Comparison of ENCODE assay signal across 8 mouse cellular contexts in the genomic region with DNA sequence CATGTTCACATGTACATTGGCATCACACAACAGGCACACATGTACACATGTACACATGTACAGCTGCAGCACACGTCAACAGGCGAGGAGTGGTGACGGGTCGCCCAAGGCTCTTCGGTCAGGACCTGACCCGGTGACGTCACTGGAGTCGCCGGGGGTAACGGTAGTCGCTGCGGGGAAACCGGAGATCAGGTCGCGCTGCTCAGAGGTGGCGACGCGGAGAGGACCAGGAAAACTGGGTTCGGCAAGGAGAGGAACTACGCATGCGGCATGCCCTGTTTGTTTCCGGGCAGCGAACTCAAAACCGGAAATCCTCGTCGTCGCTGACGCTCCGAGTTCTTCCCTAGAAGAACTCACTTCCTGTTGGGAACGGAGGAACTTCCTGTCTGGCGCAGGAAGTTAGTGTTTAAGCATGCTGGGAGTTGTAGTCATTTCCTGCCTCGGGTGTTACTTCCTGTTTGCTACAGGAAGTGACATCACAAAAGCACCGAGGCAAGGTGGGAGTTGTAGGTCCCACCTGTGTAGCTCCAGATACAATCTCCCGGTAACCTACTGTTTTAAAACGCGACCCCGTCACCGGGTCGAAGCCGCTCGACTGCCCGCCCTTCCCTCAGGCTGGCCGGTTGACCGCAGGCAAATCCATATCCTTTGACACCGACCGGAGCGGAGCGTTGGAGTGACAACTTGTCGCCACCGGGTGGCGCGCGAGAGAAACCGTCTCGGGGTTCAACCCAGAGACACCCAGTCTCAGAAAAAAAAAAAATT.
DNase-seq lines count a peak whose midpoint lies in the region; ATAC-seq and TF ChIP-seq lines count a peak whose summit lies in the region.

No protein-coding gene starts in this region.

- H3K27me3 ChIP-seq in forebrain, embryonic 15.5 days: no peaks in the 10 kb centered on the region

- H3K4me2 ChIP-seq in forebrain, embryonic 15.5 days (replicated peaks): peak overlapping the region; percentile 72

- H3K36me3 ChIP-seq in ES-E14 (ENCODE audit: control insufficient read depth, insufficient read depth, low read length, poor library complexity, severe bottlenecking): no peaks in the 10 kb centered on the region
- no peaks in the 10 kb centered on the region for H3K36me3 ChIP-seq in forebrain, embryonic 15.5 days

- no peaks in the 10 kb centered on the region for H3K9me3 ChIP-seq in ES-E14 (ENCODE audit: control insufficient read depth, insufficient read depth, low read depth, low read length)
- no peaks in the 10 kb centered on the region for H3K9me3 ChIP-seq in forebrain, embryonic 15.5 days

- H3K4me3 ChIP-seq in ES-E14 (ENCODE audit: insufficient read depth in 1 of 2, low read depth in 1 of 2, low read length in 2 of 2, poor library complexity in 1 of 2, severe bottlenecking in 1 of 2): peak overlapping the region in 1 of 2 experiments; percentile 57; a peak in 2 of 4 replicates
- H3K4me3 ChIP-seq in forebrain, embryonic 15.5 days: peak overlapping the region; percentile 60
- H3K4me3 ChIP-seq in lung, adult 2 months (replicated peaks; ENCODE audit: extremely low read depth, low read depth, low read length): peak overlapping the region; percentile 97

- ATAC-seq in forebrain, embryonic 15.5 days (replicated peaks): peak; percentile 98
- ATAC-seq in neutrophil, adult 5-6 weeks (ENCODE audit: extremely low read depth, insufficient number of reproducible peaks, low FRiP score, poor library complexity, severe bottlenecking): peak; percentile 90

- H3K4me1 ChIP-seq in ES-E14 (ENCODE audit: control insufficient read depth in 2 of 2, insufficient read depth in 2 of 2, low read length in 2 of 2, poor library complexity in 1 of 2): peaks cover 0 to 2% of the 10 kb centered on the region in 2 experiments; a peak in 1 of 4 replicates
- H3K4me1 ChIP-seq in forebrain, embryonic 15.5 days: peaks cover 13% of the 10 kb centered on the region
- peaks cover 4% of the 10 kb centered on the region; the same call in 1 of the 2 replicates for H3K4me1 ChIP-seq in lung, adult 2 months (ENCODE audit: control insufficient read depth, insufficient read depth, low read length)

- peak; percentile 68 for TF ChIP-seq CTCF in lung, adult 2 months (IDR thresholded peaks at IDR 0.05; ENCODE audit: insufficient read depth, low read length)

- intact Hi-C loops in heart, postnatal 25 days (cut with DNase I): loop anchor here (5.0 to 10.0 kb wide), 3 partner anchors 127 to 318 kb away; a partner anchor contains a TSS

- TF ChIP-seq POLR2A in lung, adult 2 months (IDR thresholded peaks at IDR 0.05; ENCODE audit: borderline replicate concordance, extremely low read depth, low read depth, low read length): peak; percentile 98

- in situ Hi-C loops in ES-E14 (cut with MboI; ENCODE audit: low sequenced_read_pairs in 2 of 2, unreplicated experiment in 2 of 2): no loop called here

- DNase-seq in ES-E14 (ENCODE audit: low read depth, low spot score): peak; percentile 77
- DNase-seq in cerebellum, adult 11-12 months: peak; percentile 96
- peak; percentile 85 for DNase-seq in heart, postnatal 25 days (ENCODE audit: low spot score)
- peak; percentile 87 to 92 for DNase-seq in layer of hippocampus, adult 18-20 months (ENCODE audit: low spot score in 2 of 2)
- peak; percentile 87 for DNase-seq in lung, adult 2 months
- DNase-seq in thymus, adult 18-20 months: peak; percentile 76 to 88

- H3K9ac ChIP-seq in ES-E14 (ENCODE audit: insufficient read depth, low read depth, low read length, poor library complexity, severe bottlenecking): peak overlapping the region; percentile 32; the same call in 1 of the 2 replicates
- peak overlapping the region; percentile 65 for H3K9ac ChIP-seq in forebrain, embryonic 15.5 days (replicated peaks)

- peak overlapping the region; percentile 74; the same call in 1 of the 2 replicates for H3K27ac ChIP-seq in ES-E14 (ENCODE audit: insufficient read depth, low read depth, low read length, poor library complexity, severe bottlenecking)
- H3K27ac ChIP-seq in forebrain, embryonic 15.5 days (replicated peaks): peak overlapping the region; percentile 90

- WGBS in forebrain, embryonic 15.5 days: under 1% methylated on average over 55 of the region's 55 CpGs
- WGBS in lung, adult 2 months: under 1% methylated on average over 55 of the region's 55 CpGs

TF ChIP-seq in ES-E14, 5 proteins besides CTCF, POLR2A, EP300 and RAD21:
- TF ChIP-seq HCFC1 (IDR thresholded peaks at IDR 0.05; ENCODE audit: borderline replicate concordance, insufficient read depth, low read length): peak; percentile 92
- TF ChIP-seq ZNF384 (IDR thresholded peaks at IDR 0.05; ENCODE audit: low read depth, low read length): no peak; the same call in 1 of the 2 replicates
- no peak for TF ChIP-seq MAFK (IDR thresholded peaks at IDR 0.05; ENCODE audit: insufficient read depth, low read depth, low read length)
- TF ChIP-seq CHD2 (IDR thresholded peaks at IDR 0.05; ENCODE audit: low read depth, low read length): no peak
- no peak for TF ChIP-seq ZC3H11A (IDR thresholded peaks at IDR 0.05; ENCODE audit: borderline replicate concordance, low read depth, low read length)
